Mouse (Mus musculus) left cerebral cortex, postnatal 25 days (tissue): ENCODE measurements around the gene Ank. TPM values are rescaled to one million over a fixed set of nuclear protein-coding genes. Genes with fewer than 3 reads are reported as not detected.

ENCODE experiments used
- DNase-seq, 2 experiments: peaks; one replicate each; pipeline ENCODE4 v3.0.0; 2022; ENCODE audit warnings: low spot score in 2 of 2, mixed read lengths in 1 of 2
- intact Hi-C: fragments of 180-260 bp; cut with DNase I; formaldehyde crosslinking; loops from one replicate; pipeline ENCODE4 v1.15.1; 2025
- total RNA-seq, 2 experiments: library from RNA; stranded (reverse); gene quantifications; 2 replicates each; pipeline ENCODE4 v1.2.3; 2021

Gene Ank
- total RNA-seq, 2 experiments from 2014 or later: 169 to 176 TPM

- no peak for DNase-seq
- intact Hi-C loops: no loop called here
Observed at GRCm38 (mm10) chr15:27492156-27492555, 25.7 kb downstream of the Ank start.

GRCm38 (mm10) chr15:27492734-27493133 is 26.3 kb downstream of the Ank start:
- DNase-seq: no peak
- intact Hi-C loops: no loop called here

GRCm38 (mm10) chr15:27493516-27493915 is 27.0 kb downstream of the Ank start:
- DNase-seq: peak in 1 of 2 experiments; percentile 49
- intact Hi-C loops: no loop called here

GRCm38 (mm10) chr15:27495981-27496401 is 29.5 kb downstream of the Ank start:
- intact Hi-C loops: no loop called here
- DNase-seq: no peak

GRCm38 (mm10) chr15:27496596-27497299 is 30.3 kb downstream of the Ank start:
- intact Hi-C loops: no loop called here
- DNase-seq: no peak

- DNase-seq: no peak
- intact Hi-C loops: no loop called here
Observed at GRCm38 (mm10) chr15:27497300-27497997, 31.0 kb downstream of the Ank start.

- no peak for DNase-seq
- intact Hi-C loops: no loop called here
Observed at GRCm38 (mm10) chr15:27498078-27498477, 31.6 kb downstream of the Ank start.

- intact Hi-C loops: no loop called here
- DNase-seq: no peak
Observed at GRCm38 (mm10) chr15:27500390-27500789, 33.9 kb downstream of the Ank start.

- DNase-seq: no peak
- intact Hi-C loops: no loop called here
Observed at GRCm38 (mm10) chr15:27502338-27502737, 35.9 kb downstream of the Ank start.

- DNase-seq: peak; percentile 58 to 88
- intact Hi-C loops: no loop called here
Observed at GRCm38 (mm10) chr15:27503221-27503620, 36.7 kb downstream of the Ank start.

- intact Hi-C loops: no loop called here
- no peak for DNase-seq
Observed at GRCm38 (mm10) chr15:27503801-27504730, 37.6 kb downstream of the Ank start.

GRCm38 (mm10) chr15:27506127-27506886 is 39.8 kb downstream of the Ank start:
- intact Hi-C loops: no loop called here
- no peak for DNase-seq

- intact Hi-C loops: no loop called here
- no peak for DNase-seq
Observed at GRCm38 (mm10) chr15:27506893-27507596, 40.6 kb downstream of the Ank start.

- intact Hi-C loops: no loop called here
- DNase-seq: no peak
Observed at GRCm38 (mm10) chr15:27508169-27508568, 41.7 kb downstream of the Ank start.

- DNase-seq: peak; percentile 57 to 88
- intact Hi-C loops: no loop called here
Observed at GRCm38 (mm10) chr15:27508982-27509381, 42.5 kb downstream of the Ank start.

GRCm38 (mm10) chr15:27516927-27517326 is 50.5 kb downstream of the Ank start:
- intact Hi-C loops: no loop called here

GRCm38 (mm10) chr15:27518026-27518425 is 51.5 kb downstream of the Ank start:
- DNase-seq: no peak
- intact Hi-C loops: no loop called here

More at GRCm38 (mm10) chr15:27516927-27517326, 50.5 kb downstream of the Ank start:
- no peak for DNase-seq

- no peak for DNase-seq
- intact Hi-C loops: no loop called here
Observed at GRCm38 (mm10) chr15:27519857-27520256, 53.4 kb downstream of the Ank start.
